Mouse (Mus musculus) E14TG2a.4 (cell line): ENCODE measurements at regions not wholly inside any gene's neighbourhood (a gene's known extent, or its start where the extent isn't known, plus 50 kb on each side); places are given as distances from the start of the nearest gene placed in this dataset.

ENCODE experiments used
- CTCF ChIP-seq: conservative IDR thresholded peaks from 2 replicates; pipeline ENCODE4 v1.5.1; 2014; ENCODE audit warnings: low read length
- NANOG ChIP-seq: IDR thresholded peaks from 2 replicates; pipeline ENCODE4 v1.6.1; 2014; ENCODE audit warnings: borderline replicate concordance, low read length, mixed read lengths

GRCm38 (mm10) chr15:68520759-68521158 is 2020.0 kb upstream of the Lrrc6 start:
- TF ChIP-seq CTCF (no peak), NANOG (no peak)
